Mouse (Mus musculus) heart, adult 2 months (tissue): ENCODE data around the gene Cst13. TPM values are rescaled to one million over a fixed set of nuclear protein-coding genes. Genes with fewer than 3 reads are reported as not detected.

Experiments
- DNase-seq, 2 experiments: peaks; one replicate each; pipeline ENCODE4 v3.0.0; 2021
- H3K27ac ChIP-seq: fragments of 200-600 bp; 2 replicates; pipeline ENCODE4 v1.8.1; 2022
- H3K27me3 ChIP-seq: fragments of 200-500 bp; 2 replicates; pipeline ENCODE4 v1.6.1; 2012; ENCODE audit warnings: mild to moderate bottlenecking, low read length, inconsistent platforms, mixed read lengths; ENCODE audit not compliant: control insufficient read depth, insufficient read depth
- H3K36me3 ChIP-seq: fragments of 200-500 bp; 2 replicates; pipeline ENCODE4 v1.6.1; 2012; ENCODE audit warnings: low read length, inconsistent platforms; ENCODE audit not compliant: control insufficient read depth, insufficient read depth
- H3K4me1 ChIP-seq: fragments of 200-500 bp; 2 replicates; pipeline ENCODE4 v1.6.1; 2011; ENCODE audit warnings: low read length; ENCODE audit not compliant: control insufficient read depth, insufficient read depth
- H3K4me3 ChIP-seq: fragments of 200-600 bp; 2 replicates; pipeline ENCODE4 v1.8.1; 2022
- H3K79me2 ChIP-seq: fragments of 200-500 bp; replicated peaks from 2 replicates; pipeline ENCODE4 v1.6.1; 2012; ENCODE audit warnings: mild to moderate bottlenecking, inconsistent platforms, low read length, moderate library complexity, mixed read lengths; ENCODE audit not compliant: control insufficient read depth, insufficient read depth
- H3K9ac ChIP-seq: fragments of 200-500 bp; 2 replicates; pipeline ENCODE4 v1.6.1; 2012; ENCODE audit warnings: low read depth, mild to moderate bottlenecking, control low read depth, inconsistent platforms, low read length, mixed read lengths
- CTCF ChIP-seq: fragments of 200-600 bp; IDR thresholded peaks from 2 replicates; pipeline ENCODE4 v1.8.1; 2022; ENCODE audit warnings: antibody characterized with exemption, mild to moderate bottlenecking, moderate library complexity
- EP300 ChIP-seq: fragments of 200-500 bp; IDR thresholded peaks from 2 replicates; pipeline ENCODE4 v1.6.1; 2011; ENCODE audit warnings: low read depth, low read length, control low read depth; ENCODE audit not compliant: insufficient read depth
- POLR2A ChIP-seq: fragments of 200-500 bp; IDR thresholded peaks from 2 replicates; pipeline ENCODE4 v1.6.1; 2011; ENCODE audit warnings: mild to moderate bottlenecking, low read depth, low read length, control low read depth; ENCODE audit not compliant: insufficient read depth
- WGBS: fragments of 180-500 bp; shearing (Covaris S2); methylation state at CpG from one replicate; pipeline ENCODE4 v1.1.7; 2018; 5-methylcytosine and 5-hydroxymethylcytosine counted together
- intact Hi-C: fragments of 180-260 bp; cut with DNase I; formaldehyde crosslinking; loops from one replicate; pipeline ENCODE4 v1.15.1; 2025
- polyA plus RNA-seq: library from polyadenylated mRNA; depleted of rRNA; stranded (reverse); fragments of >200 nt; gene quantifications from 2 replicates; pipeline ENCODE4 v1.2.3, GENCODE M21; 2012
- total RNA-seq, 2 experiments: library from RNA; stranded (reverse); gene quantifications; 2 replicates each; pipeline ENCODE4 v1.2.3; 2021

Gene Cst13
- total and polyA plus RNA-seq, 3 experiments = not detected

- WGBS = 12% methylated on average over 8 of the region's 8 CpGs
- DNase-seq = peak in 1 of 2 experiments; percentile 25
- H3K9ac ChIP-seq = peak overlapping the region; percentile 48; the same call in 1 of the 2 replicates
- peaks cover 15% of the 10 kb centered on the region for H3K36me3 ChIP-seq
- peak overlapping the region; percentile 5; the same call in 1 of the 2 replicates for H3K4me3 ChIP-seq
- no peaks in the 10 kb centered on the region; the same call in 1 of the 2 replicates for H3K79me2 ChIP-seq
- peaks cover 9% of the 10 kb centered on the region for H3K4me1 ChIP-seq
- H3K27ac ChIP-seq = peak overlapping the region; percentile 81
- no peaks in the 10 kb centered on the region for H3K27me3 ChIP-seq
- intact Hi-C loops = no loop called here
- TF ChIP-seq POLR2A = peak; percentile 26; the same call in 1 of the 2 replicates
- no peak for TF ChIP-seq EP300
- TF ChIP-seq CTCF = no peak
Measured at GRCm38 (mm10) chr2:148856630-148857400, 36.9 kb downstream of the Cst13 start.

DNA sequence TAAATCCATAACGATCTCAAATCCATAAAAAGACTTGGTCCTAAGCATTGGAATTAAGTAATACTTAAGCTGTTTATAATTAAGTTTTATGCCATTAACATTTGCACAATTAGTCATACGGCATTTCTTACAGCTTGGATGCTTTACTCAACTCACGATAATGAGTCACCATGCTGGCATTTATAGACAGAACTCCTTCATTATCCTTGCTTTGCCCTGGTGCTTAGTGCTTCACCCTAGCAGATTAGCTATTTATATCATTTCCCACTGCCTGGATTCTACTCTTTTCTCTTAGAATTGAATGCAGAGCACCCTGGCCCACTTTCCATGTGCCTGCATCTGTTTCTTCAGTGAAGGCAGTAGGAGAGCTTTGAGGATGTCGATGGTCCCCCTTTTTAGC is 37.6 kb downstream of the Cst13 start:
- 47% methylated on average over 4 of the region's 4 CpGs for WGBS
- H3K4me3 ChIP-seq = no peak overlapping the region
- intact Hi-C loops = no loop called here
- TF ChIP-seq EP300 = no peak
- no peak for TF ChIP-seq POLR2A
- TF ChIP-seq CTCF = no peak
- no peak overlapping the region for H3K9ac ChIP-seq
- DNase-seq = no peak
- peaks cover 12% of the 10 kb centered on the region for H3K4me1 ChIP-seq
- H3K27me3 ChIP-seq = no peaks in the 10 kb centered on the region
- no peaks in the 10 kb centered on the region; the same call in 1 of the 2 replicates for H3K79me2 ChIP-seq
- H3K36me3 ChIP-seq = peaks cover 15% of the 10 kb centered on the region
- H3K27ac ChIP-seq = peak overlapping the region; percentile 81

DNA sequence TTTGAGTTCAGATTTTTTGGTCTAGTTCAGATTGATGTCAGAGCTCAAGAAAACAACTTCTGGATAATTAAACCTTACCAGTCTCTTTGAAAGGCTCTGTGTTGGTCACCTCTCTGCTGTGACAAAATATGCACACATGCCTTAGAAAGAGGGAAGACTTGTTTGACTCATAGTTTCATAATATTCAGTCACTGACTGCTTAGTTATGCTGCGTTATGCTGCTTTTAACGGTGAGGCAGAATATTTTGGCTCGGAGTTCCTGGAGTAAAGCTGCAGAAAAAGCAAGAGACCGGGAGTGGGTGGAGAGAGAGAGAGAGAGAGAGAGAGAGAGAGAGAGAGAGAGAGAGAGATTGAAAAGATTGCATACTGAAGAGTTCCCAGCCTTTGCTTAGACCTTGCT is 41.1 kb downstream of the Cst13 start:
- Histone ChIP-seq H3K4me3 (no peak overlapping the region), H3K36me3 (peaks cover 15% of the 10 kb centered on the region), H3K79me2 (no peaks in the 10 kb centered on the region; the same call in 1 of the 2 replicates), H3K9ac (no peak overlapping the region), H3K27me3 (no peaks in the 10 kb centered on the region), H3K4me1 (peaks cover 16% of the 10 kb centered on the region), H3K27ac (peak overlapping the region; percentile 74)
- DNase-seq = no peak
- TF ChIP-seq EP300 = no peak
- no peak for TF ChIP-seq CTCF
- TF ChIP-seq POLR2A = no peak
- 45% methylated on average over 4 of the region's 4 CpGs for WGBS
- intact Hi-C loops = no loop called here

GRCm38 (mm10) chr2:148861693-148862092 is 41.8 kb downstream of the Cst13 start:
- Histone ChIP-seq H3K4me1 (peaks cover 12% of the 10 kb centered on the region), H3K27me3 (no peaks in the 10 kb centered on the region), H3K4me3 (no peak overlapping the region), H3K27ac (peak overlapping the region; percentile 74), H3K36me3 (peaks cover 11% of the 10 kb centered on the region), H3K9ac (no peak overlapping the region), H3K79me2 (no peaks in the 10 kb centered on the region)
- TF ChIP-seq CTCF = peak; percentile 18; the same call in 1 of the 2 replicates
- no peak for TF ChIP-seq POLR2A
- no peak for TF ChIP-seq EP300
- intact Hi-C loops = no loop called here
- no peak for DNase-seq

DNA sequence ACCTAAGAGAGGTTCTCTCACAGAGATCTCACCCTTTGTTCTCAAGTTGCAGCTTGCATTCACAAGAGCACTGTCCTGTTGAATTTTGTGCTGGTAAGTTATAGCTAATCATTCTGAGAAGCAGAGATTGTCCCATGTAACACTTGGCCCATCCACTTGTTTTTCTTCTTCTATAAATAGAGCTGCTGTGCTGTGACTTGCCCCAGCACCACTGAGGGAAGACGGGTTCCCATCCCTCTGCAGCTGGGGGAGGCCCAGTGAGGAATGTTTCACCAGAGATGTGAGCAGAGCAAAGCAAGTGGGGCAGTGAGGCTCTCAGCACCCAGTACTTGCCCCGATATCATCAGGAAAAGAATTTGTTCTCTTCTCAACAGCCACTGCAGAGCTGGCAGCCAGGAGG is 45.1 kb downstream of the Cst13 start, which contains the start of gene 9230104L09Rik:
Gene 9230104L09Rik, minus strand, starts transcription at position 73 of the 400 bp plus-strand sequence.
- DNase-seq = peak in 1 of 2 experiments; percentile 57
- Histone ChIP-seq H3K4me3 (peak within 1 kb of the TSS; percentile 33; the same call in 1 of the 2 replicates), H3K27me3 (no peaks in the 10 kb centered on the region), H3K36me3 (peaks cover 6% of the 10 kb centered on the region), H3K4me1 (peaks cover 8% of the 10 kb centered on the region), H3K27ac (peak within 1 kb of the TSS; percentile 91), H3K9ac (peak within 1 kb of the TSS; percentile 37), H3K79me2 (no peaks in the 10 kb centered on the region)
- TF ChIP-seq CTCF (no peak), EP300 (0 out of 2 replicates have a peak, but pooled peaks have one; percentile 37)
- intact Hi-C loops = no loop called here
- 19% methylated on average over 2 of the region's 2 CpGs for WGBS

DNA sequence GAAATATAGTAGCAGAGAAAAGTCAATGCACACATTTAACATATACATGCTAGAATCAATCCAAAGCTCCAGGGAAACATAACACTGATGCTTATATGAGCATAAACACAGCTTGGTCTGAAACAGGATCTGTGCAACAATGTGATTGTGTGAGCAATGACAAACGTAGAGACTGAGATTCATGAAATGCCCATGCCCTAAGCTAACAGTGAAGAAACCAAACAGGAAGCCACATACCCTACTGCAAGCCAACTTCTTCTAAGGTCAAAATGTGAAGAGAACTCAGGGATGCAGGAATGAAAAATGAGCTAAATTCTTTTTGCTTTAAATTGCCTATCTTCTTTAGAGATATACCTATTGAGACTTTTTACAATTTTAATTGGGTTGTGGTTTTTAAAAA is 49.1 kb downstream of the Cst13 start:
- H3K4me1 ChIP-seq = peaks cover 10% of the 10 kb centered on the region
- DNase-seq = no peak
- no peak overlapping the region for H3K27ac ChIP-seq
- WGBS = 41% methylated on average over 1 of the region's 1 CpGs
- intact Hi-C loops = no loop called here
- no peaks in the 10 kb centered on the region for H3K27me3 ChIP-seq
- peaks cover 2% of the 10 kb centered on the region; the same call in 1 of the 2 replicates for H3K79me2 ChIP-seq
- no peak for TF ChIP-seq CTCF
- TF ChIP-seq POLR2A = no peak
- TF ChIP-seq EP300 = no peak
- no peak overlapping the region for H3K4me3 ChIP-seq
- H3K9ac ChIP-seq = no peak overlapping the region
- H3K36me3 ChIP-seq = peaks cover 15% of the 10 kb centered on the region
